Mouse (Mus musculus): Measurements from ENCODE around the gene 1700023F06Rik.

1700023F06Rik gene

GRCm38 (mm10) chr11:103160738-103161137 is 47.6 kb downstream of the 1700023F06Rik start:
- no peak for DNase-seq

DNA sequence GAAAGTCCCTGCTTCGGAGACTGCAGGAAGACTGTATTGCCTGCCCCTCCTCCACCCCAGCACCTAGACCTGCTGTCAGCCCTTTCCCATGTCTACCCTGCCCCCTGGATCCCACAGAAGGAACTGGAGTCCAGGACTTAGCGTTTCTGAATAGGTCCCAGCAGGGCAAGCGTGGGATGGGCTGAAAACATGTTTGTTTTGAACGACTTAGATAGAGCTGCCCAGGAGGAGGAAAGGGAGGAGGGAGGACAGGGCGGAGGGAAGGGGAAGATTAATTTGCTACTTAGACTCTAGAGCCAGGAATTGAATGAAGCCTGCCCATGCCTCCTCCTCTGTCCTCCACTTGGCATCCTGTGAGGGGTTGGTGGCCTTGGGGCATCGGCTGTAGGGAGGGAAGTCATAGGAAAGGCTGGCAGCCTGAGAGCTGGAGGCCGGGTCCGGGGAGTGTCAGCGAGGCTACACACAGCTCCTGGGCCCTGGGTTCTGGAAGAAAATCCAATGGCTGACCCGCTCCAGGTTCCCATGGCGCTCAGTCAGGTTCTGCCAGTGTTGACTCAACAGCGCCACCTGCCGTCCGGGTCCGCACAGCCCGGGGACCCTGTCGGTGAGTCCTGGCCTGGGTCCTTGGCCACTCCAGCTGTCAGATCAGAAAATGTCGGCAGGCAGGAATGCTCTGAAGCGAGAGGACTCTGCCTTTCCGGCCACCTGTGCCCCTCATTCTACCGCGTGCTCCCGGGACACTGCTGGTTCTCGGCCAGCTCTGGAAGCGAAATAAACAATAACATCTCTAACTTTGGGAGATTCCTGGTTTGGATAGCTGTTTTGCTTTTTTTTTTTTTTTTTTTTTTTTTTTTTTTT is 49.5 kb downstream of the 1700023F06Rik start:
- DNase-seq, result peak; percentile 98

DNA sequence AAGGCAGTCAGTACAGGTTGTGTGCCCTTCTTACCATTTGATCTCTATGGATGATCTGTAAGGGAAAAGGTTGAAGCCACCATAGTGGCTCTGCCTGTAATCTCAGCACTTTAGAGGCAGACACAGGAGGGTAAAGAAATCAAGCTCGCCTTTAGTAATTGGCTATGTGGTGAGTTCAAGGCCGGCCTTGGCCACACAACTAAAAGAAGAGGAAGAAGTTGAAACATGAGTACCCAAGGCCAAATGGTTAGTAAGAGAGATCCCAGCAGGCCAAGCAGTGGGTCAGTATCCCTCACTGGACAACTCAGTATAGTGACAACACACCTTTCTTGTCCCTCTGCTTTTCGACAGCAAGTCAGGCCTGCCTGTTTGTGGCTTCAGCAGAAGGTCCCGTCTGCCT is 58.6 kb downstream of the 1700023F06Rik start:
- no peak for DNase-seq
